Mouse (Mus musculus) cerebellum, postnatal 36 days (tissue): Measurements from ENCODE around the gene Prrc2b.

Experiments
- DNase-seq, 2 experiments: peaks; one replicate each; pipeline ENCODE4 v3.0.0; 2021 to 2022; ENCODE audit warnings: mixed read lengths in 2 of 2

The Prrc2b gene

GRCm38 (mm10) chr2:32189060-32189681 is 38.3 kb downstream of the Prrc2b start:
- DNase-seq: no peak

GRCm38 (mm10) chr2:32190620-32191019 is 39.7 kb downstream of the Prrc2b start:
- no peak for DNase-seq

- DNase-seq: peak; percentile 74 to 81
Observed at GRCm38 (mm10) chr2:32191872-32192507, 41.1 kb downstream of the Prrc2b start.

GRCm38 (mm10) chr2:32198977-32199376 is 48.1 kb downstream of the Prrc2b start:
- DNase-seq: no peak

- peak; percentile 62 to 74 for DNase-seq
Observed at GRCm38 (mm10) chr2:32200033-32200432, 49.2 kb downstream of the Prrc2b start.

- peak in 1 of 2 experiments; percentile 60 for DNase-seq
Observed at GRCm38 (mm10) chr2:32200712-32201111, 49.8 kb downstream of the Prrc2b start.

- peak; percentile 57 to 69 for DNase-seq
Observed at GRCm38 (mm10) chr2:32201527-32201926, 50.6 kb downstream of the Prrc2b start.

GRCm38 (mm10) chr2:32203853-32204252 is 53.0 kb downstream of the Prrc2b start:
- no peak for DNase-seq

GRCm38 (mm10) chr2:32207682-32208081 is 56.8 kb downstream of the Prrc2b start:
- no peak for DNase-seq

GRCm38 (mm10) chr2:32211689-32212088 is 60.8 kb downstream of the Prrc2b start:
- DNase-seq: peak; percentile 50 to 71

GRCm38 (mm10) chr2:32213000-32213399 is 62.1 kb downstream of the Prrc2b start:
- DNase-seq: no peak

GRCm38 (mm10) chr2:32215576-32215975 is 64.7 kb downstream of the Prrc2b start:
- no peak for DNase-seq

GRCm38 (mm10) chr2:32216506-32216905 is 65.6 kb downstream of the Prrc2b start:
- DNase-seq: no peak

- no peak for DNase-seq
Observed at GRCm38 (mm10) chr2:32217656-32218055, 66.8 kb downstream of the Prrc2b start.

GRCm38 (mm10) chr2:32218113-32218512 is 67.2 kb downstream of the Prrc2b start:
- DNase-seq: peak; percentile 31 to 50

- DNase-seq: peak; percentile 44 to 47
Observed at GRCm38 (mm10) chr2:32218541-32219334, 67.9 kb downstream of the Prrc2b start.

- no peak for DNase-seq
Observed at GRCm38 (mm10) chr2:32219501-32219900, 68.6 kb downstream of the Prrc2b start.

- DNase-seq: no peak
Observed at GRCm38 (mm10) chr2:32220021-32220420, 69.1 kb downstream of the Prrc2b start.

GRCm38 (mm10) chr2:32220969-32221368 is 70.1 kb downstream of the Prrc2b start:
- DNase-seq: no peak

- DNase-seq: no peak
Observed at GRCm38 (mm10) chr2:32221577-32221976, 70.7 kb downstream of the Prrc2b start.

GRCm38 (mm10) chr2:32222057-32222456 is 71.2 kb downstream of the Prrc2b start:
- no peak for DNase-seq

GRCm38 (mm10) chr2:32235433-32235832 is 84.6 kb downstream of the Prrc2b start:
- DNase-seq: no peak

- DNase-seq: peak; percentile 90 to 91
Observed at GRCm38 (mm10) chr2:32235886-32236759, 85.2 kb downstream of the Prrc2b start, which contains the start of gene Pomt1. Gene Pomt1 (plus strand): TSS chr2:32236590.
